Mouse (Mus musculus) kidney, postnatal 4 days (tissue): ENCODE results near the gene Sdr42e1.

ENCODE experiments used
- DNase-seq, 2 experiments: peaks; one replicate each; pipeline ENCODE4 v3.0.0; 2021; ENCODE audit warnings: mixed read lengths in 2 of 2

The Sdr42e1 gene

GRCm38 (mm10) chr8:117660358-117661031, 13.0 kb downstream of the Sdr42e1 start:
- peak; percentile 21 to 39 for DNase-seq

GRCm38 (mm10) chr8:117658990-117659389, 14.5 kb downstream of the Sdr42e1 start:
- DNase-seq, result peak; percentile 10 to 13

DNA sequence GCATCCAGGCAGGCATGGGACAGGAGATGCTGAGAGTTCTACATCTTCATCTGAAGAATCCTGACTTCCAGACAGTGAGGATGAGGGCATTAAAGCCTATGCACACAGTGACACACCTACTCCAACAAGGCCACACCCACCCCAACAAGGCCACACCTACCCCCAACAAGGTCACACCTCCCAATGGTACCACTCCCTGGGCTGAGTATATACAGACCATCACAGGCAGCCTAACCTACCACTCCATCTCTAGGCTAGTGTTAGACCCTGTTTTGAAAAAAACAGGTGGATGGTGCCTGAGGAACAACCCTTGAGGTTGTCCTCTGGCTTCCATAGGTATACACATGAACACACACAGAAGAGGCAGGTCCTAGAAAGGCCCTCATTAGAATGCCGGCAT, 21.2 kb downstream of the Sdr42e1 start:
- DNase-seq, result no peak

GRCm38 (mm10) chr8:117646440-117646839, 27.0 kb downstream of the Sdr42e1 start:
- no peak for DNase-seq

GRCm38 (mm10) chr8:117646020-117646419, 27.5 kb downstream of the Sdr42e1 start:
- peak; percentile 74 to 75 for DNase-seq

GRCm38 (mm10) chr8:117645486-117645885, 28.0 kb downstream of the Sdr42e1 start:
- DNase-seq, result no peak

DNA sequence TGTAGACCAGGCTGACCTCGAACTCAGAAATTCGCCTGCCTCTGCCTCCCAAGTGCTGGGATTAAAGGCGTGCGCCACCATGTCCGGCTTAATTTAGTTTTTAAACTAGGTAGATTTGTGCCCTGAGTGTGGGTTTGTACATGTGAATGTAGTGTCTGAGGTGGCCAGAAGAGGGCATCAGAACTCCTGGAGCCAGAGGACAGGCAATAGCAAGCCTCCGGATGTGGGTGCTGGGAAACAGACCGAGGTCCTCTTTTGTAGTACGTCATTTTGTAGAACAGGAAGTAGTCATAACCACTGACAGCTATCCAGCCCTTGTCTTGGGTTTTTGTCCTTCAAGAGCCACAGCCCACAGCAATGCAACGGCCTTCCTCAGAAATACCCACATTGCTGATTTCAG, 33.9 kb downstream of the Sdr42e1 start:
- DNase-seq, result no peak

DNA sequence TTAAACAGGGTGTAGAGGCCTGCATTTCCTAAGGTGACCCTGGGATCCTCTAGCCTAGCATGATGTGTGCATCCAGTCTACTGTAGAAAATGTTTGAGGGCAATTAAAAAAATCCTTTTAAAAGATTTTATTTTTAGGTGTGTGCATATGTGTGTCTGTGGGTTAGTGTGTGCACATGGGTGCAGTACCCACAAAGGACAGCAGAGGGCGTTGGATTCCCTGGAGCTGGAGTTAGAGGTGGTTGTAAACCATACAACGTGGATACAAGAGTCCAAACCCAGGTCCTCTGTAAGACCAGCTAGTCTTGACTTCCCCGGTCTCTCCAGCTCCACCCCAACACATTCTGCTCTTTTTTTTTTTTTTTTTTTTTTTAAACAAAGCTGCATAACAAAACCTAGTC, 36.0 kb downstream of the Sdr42e1 start:
- DNase-seq, result no peak

DNA sequence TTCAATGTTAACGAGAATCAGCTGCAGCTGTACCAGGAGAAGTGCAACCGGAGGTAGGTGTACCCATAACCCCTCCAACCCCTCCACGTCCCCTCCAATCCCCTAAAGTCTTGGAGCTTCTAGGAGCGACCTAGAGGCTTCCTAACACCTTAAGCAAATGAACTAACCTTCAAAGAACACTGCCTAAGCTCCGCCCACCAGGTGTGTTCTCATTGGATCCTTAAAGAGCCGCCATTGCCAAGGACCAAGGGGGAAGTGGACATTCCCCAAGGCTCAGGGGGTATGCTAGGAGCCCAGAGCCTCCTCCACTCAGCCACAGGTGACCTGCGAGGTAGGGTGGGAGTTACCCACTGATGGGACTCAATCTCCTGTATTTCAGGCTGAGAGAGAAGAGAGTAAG, 39.1 kb downstream of the Sdr42e1 start:
- DNase-seq, result no peak

- DNase-seq, result no peak
These were observed 41.0 kb downstream of the Sdr42e1 start for GRCm38 (mm10) chr8:117632532-117632931.

- DNase-seq, result no peak
These were observed 46.4 kb downstream of the Sdr42e1 start for GRCm38 (mm10) chr8:117627096-117627495.

DNA sequence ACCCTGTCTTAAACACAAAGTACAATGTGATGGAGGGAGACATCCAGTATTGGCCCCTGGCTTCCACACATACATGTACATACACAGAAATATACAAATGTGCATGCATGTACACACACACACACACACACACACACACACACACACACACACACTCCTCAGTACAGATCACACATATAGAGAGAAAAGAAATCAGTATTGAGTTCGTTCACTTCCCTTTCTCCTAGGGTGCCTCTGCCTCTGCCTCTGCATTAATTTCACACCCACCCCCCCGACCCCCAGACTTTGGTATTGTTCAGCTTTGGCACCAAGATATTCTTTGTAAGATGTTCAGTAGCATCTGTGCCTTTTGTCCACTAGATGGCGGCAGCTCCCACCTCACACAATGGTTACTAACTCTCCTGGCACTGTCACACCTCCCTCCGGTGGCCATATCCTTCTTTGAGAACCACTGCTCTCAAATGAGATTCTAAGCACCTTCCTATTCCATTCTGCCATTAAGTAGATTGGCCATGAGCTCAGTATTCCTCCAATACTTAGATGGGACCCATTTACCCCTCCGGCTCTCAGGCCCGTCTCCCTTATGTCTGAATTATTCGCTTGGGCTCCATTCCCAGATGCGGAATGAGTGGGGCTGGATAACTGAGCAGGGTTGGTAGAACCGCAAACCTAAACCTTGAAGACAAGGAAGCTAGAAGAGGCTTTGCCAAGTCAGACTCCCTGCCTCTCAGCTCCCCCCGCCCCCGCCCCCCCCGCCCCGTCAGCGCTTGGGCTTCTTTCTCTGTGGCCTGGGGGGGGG, 47.2 kb downstream of the Sdr42e1 start:
- peak; percentile 62 to 73 for DNase-seq

DNA sequence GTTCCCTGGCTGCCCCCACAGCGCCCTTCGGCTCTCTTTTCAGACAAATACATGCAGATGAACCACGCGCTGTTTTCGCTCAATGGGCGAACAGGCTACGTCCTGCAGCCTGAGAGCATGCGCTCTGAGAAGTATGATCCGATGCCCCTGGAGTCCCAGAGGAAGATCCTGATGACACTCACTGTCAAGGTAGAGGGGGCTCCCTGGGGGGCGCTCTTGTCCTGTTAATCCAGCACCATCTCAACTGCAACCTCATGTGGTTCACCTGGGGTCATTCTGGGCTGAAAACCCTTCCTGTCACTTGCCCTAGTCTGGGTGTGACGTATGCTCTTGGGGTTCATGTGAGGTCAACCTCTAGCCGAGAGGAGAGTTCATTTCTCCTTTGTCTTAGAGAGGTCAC, 60.6 kb downstream of the Sdr42e1 start:
- no peak for DNase-seq
